Mouse (Mus musculus) bone marrow macrophage, adult 2 months (primary cell): ENCODE measurements at regions not wholly inside any gene's neighbourhood (a gene's known extent, or its start where the extent isn't known, plus 50 kb on each side); places are given as distances from the start of the nearest gene placed in this dataset.

ENCODE experiments used
- CTCF ChIP-seq: IDR thresholded peaks from 2 replicates; pipeline ENCODE4 v1.5.1; 2012; ENCODE audit warnings: low read depth, mild to moderate bottlenecking, low read length, moderate library complexity
- POLR2A ChIP-seq: IDR thresholded peaks from 2 replicates; pipeline ENCODE4 v1.6.1; 2012; ENCODE audit warnings: mild to moderate bottlenecking, low read depth, low read length, borderline replicate concordance

- TF ChIP-seq CTCF, result no peak
- no peak for TF ChIP-seq POLR2A
Observed at GRCm38 (mm10) chr5:118502991-118503390, 57.5 kb upstream of the Med13l start.
